Mouse (Mus musculus): ENCODE measurements around the gene Neurl4.

GRCm38 (mm10) chr11:69880506-69880852 lies 20.4 kb upstream of the Neurl4 start:
- TF ChIP-seq CTCF (IDR thresholded peaks at IDR 0.05; ENCODE audit: control insufficient read depth, insufficient read depth, low read length) (peak; percentile 85), POLR2A (IDR thresholded peaks at IDR 0.05; ENCODE audit: borderline replicate concordance, control insufficient read depth, low read depth, low read length) (no peak)
